Mouse (Mus musculus): Measurements from ENCODE around the gene Patz1.

DNA sequence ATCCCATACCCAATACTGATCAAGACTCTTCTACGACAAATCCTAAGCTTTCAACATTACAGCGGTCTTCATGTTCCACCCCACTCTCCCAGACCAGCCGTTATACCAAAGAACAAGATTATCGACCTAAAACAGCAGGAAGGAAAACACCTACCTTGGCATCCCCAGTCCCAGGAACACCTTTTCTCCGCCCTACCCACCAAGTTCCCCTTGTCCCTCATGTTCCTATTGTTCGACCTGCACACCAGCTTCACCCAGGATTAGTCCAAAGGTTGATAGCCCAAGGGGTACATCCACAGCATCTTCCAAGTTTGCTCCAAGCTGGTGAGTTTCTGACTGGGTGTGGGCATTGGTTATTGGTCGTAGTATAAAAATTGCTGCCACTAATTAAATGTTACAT is 46.3 kb upstream of the Patz1 start:
- TF ChIP-seq CTCF (IDR thresholded peaks at IDR 0.05; ENCODE audit: control insufficient read depth, insufficient read depth, insufficient replicate concordance, low read depth, low read length) (no peak), POLR2A (IDR thresholded peaks at IDR 0.05; ENCODE audit: control insufficient read depth, low read depth, low read length) (no peak)
